Mouse (Mus musculus) forebrain, embryonic 15.5 days (tissue): ENCODE data around the gene Fbxw9. TPM values are rescaled to one million over a fixed set of nuclear protein-coding genes. Genes with fewer than 3 reads are reported as not detected.

Experiments used
- ATAC-seq: fragments of 200-750 bp; cut with Nextera tagmentation; replicated peaks from 2 replicates; pipeline ENCODE4 v1.8.0; 2017; ENCODE audit warnings: mild to moderate bottlenecking, moderate TSS enrichment, moderate library complexity
- H3K27ac ChIP-seq: fragments of 300-500 bp; sonication (generic); replicated peaks from 2 replicates; pipeline ENCODE4 v1.5.1; 2015; ENCODE audit warnings: mild to moderate bottlenecking, inconsistent platforms
- H3K27me3 ChIP-seq: fragments of 300-500 bp; sonication (generic); 2 replicates; pipeline ENCODE4 v1.6.1; 2015; ENCODE audit warnings: inconsistent platforms
- H3K36me3 ChIP-seq: fragments of 300-500 bp; sonication (generic); 2 replicates; pipeline ENCODE4 v1.6.1; 2015; ENCODE audit warnings: mild to moderate bottlenecking, inconsistent platforms
- H3K4me1 ChIP-seq: fragments of 300-500 bp; sonication (generic); 2 replicates; pipeline ENCODE4 v1.6.1; 2015; ENCODE audit warnings: inconsistent platforms
- H3K4me2 ChIP-seq: fragments of 300-500 bp; sonication (generic); replicated peaks from 2 replicates; pipeline ENCODE4 v1.6.1; 2015; ENCODE audit warnings: mild to moderate bottlenecking, inconsistent platforms
- H3K4me3 ChIP-seq: fragments of 300-500 bp; sonication (generic); 2 replicates; pipeline ENCODE4 v1.5.1; 2015; ENCODE audit warnings: mild to moderate bottlenecking, inconsistent platforms
- H3K9ac ChIP-seq: fragments of 300-500 bp; sonication (generic); replicated peaks from 2 replicates; pipeline ENCODE4 v1.6.1; 2015; ENCODE audit warnings: mild to moderate bottlenecking, inconsistent platforms
- H3K9me3 ChIP-seq: fragments of 300-500 bp; sonication (generic); 2 replicates; pipeline ENCODE4 v1.6.1; 2016; ENCODE audit warnings: inconsistent platforms
- WGBS: fragments of 180-500 bp; shearing (Covaris S2); methylation state at CpG from one replicate; pipeline ENCODE4 v1.1.7; 2015; ENCODE audit warnings: mixed read lengths; 5-methylcytosine and 5-hydroxymethylcytosine counted together
- polyA plus RNA-seq: library from polyadenylated mRNA; unstranded; fragments of >200 nt; fragmentation: Nextera tagmentation; extraction: Ambion mirVana; gene quantifications from 2 replicates; pipeline ENCODE4 v1.2.1, GENCODE M21; 2015

Fbxw9 gene
- polyA plus RNA-seq, 1 experiment from 2014 or later = 67.1 TPM

GRCm38 (mm10) chr8:85027922-85028321 is 31.9 kb upstream of the Fbxw9 start:
- Histone ChIP-seq H3K27ac (peak overlapping the region; percentile 84; the same call in 1 of the 2 replicates), H3K4me1 (peaks cover 44% of the 10 kb centered on the region), H3K27me3 (no peaks in the 10 kb centered on the region), H3K4me3 (peak overlapping the region; percentile 92), H3K9ac (peak overlapping the region; percentile 99), H3K4me2 (peak overlapping the region; percentile 71), H3K36me3 (peaks cover 42% of the 10 kb centered on the region), H3K9me3 (no peaks in the 10 kb centered on the region)
- ATAC-seq = no peak
- 24% methylated on average over 2 of the region's 2 CpGs for WGBS

- WGBS = 90% methylated on average over 14 of the region's 14 CpGs
- Histone ChIP-seq H3K4me3 (no peak overlapping the region), H3K27me3 (no peaks in the 10 kb centered on the region), H3K9ac (no peak overlapping the region), H3K27ac (no peak overlapping the region), H3K9me3 (no peaks in the 10 kb centered on the region), H3K36me3 (peaks cover 39% of the 10 kb centered on the region), H3K4me1 (peaks cover 32% of the 10 kb centered on the region), H3K4me2 (no peak overlapping the region)
- ATAC-seq = no peak
These were observed 30.6 kb upstream of the Fbxw9 start for GRCm38 (mm10) chr8:85029271-85029670.

DNA sequence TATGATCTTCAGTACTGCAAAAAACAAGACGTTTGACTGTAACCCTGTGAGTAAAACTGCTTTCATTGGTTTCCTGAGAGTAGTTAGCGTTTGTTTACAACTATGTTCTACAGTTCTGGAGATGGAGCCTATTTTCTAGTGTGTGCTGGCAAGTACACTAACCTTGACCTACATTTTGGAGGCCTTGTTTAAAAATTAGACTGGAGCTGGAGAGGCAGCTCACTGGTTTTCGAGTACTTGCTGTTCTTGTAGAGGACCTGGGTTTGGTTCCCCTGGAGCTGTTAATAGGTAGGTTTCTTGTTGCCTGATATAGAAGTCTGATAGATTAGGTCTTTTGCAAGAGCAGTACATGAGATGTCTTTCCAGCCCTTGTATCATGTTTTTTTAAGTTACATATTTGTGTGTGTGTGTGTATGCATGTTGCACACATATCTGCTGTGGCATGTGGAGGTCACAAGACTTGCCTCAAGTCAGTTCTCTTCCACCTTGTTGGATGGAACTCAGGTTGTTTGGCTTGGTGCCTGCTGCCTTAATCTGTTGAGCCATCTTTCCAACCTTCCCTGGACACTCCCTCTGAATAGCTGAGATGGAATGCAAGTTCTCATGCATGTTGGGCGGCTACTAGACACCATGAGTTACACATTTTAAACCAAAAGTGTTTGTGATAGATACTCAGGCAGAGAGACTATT is 27.1 kb upstream of the Fbxw9 start:
- no peak overlapping the region for H3K4me2 ChIP-seq
- H3K36me3 ChIP-seq = peaks cover 39% of the 10 kb centered on the region
- no peak overlapping the region for H3K4me3 ChIP-seq
- peaks cover 32% of the 10 kb centered on the region for H3K4me1 ChIP-seq
- no peak for ATAC-seq
- no peak overlapping the region for H3K27ac ChIP-seq
- WGBS = 91% methylated on average over 4 of the region's 4 CpGs
- H3K9ac ChIP-seq = no peak overlapping the region
- H3K27me3 ChIP-seq = no peaks in the 10 kb centered on the region
- H3K9me3 ChIP-seq = no peaks in the 10 kb centered on the region

GRCm38 (mm10) chr8:85033867-85034266 is 26.0 kb upstream of the Fbxw9 start:
- Histone ChIP-seq H3K9ac (no peak overlapping the region), H3K4me1 (peaks cover 30% of the 10 kb centered on the region), H3K4me3 (no peak overlapping the region), H3K9me3 (no peaks in the 10 kb centered on the region), H3K36me3 (peaks cover 39% of the 10 kb centered on the region), H3K4me2 (no peak overlapping the region), H3K27me3 (no peaks in the 10 kb centered on the region), H3K27ac (no peak overlapping the region)
- no peak for ATAC-seq
- 74% methylated on average over 1 of the region's 1 CpGs for WGBS

- H3K9me3 ChIP-seq = no peaks in the 10 kb centered on the region
- H3K36me3 ChIP-seq = peaks cover 37% of the 10 kb centered on the region
- no peak for ATAC-seq
- H3K27me3 ChIP-seq = no peaks in the 10 kb centered on the region
- 4% methylated on average over 13 of the region's 13 CpGs for WGBS
- peaks cover 30% of the 10 kb centered on the region for H3K4me1 ChIP-seq
- H3K4me2 ChIP-seq = peak overlapping the region; percentile 93
- no peak overlapping the region for H3K27ac ChIP-seq
- no peak overlapping the region for H3K9ac ChIP-seq
- peak overlapping the region; percentile 88 for H3K4me3 ChIP-seq
These were observed 25.1 kb upstream of the Fbxw9 start for GRCm38 (mm10) chr8:85034764-85035163.

DNA sequence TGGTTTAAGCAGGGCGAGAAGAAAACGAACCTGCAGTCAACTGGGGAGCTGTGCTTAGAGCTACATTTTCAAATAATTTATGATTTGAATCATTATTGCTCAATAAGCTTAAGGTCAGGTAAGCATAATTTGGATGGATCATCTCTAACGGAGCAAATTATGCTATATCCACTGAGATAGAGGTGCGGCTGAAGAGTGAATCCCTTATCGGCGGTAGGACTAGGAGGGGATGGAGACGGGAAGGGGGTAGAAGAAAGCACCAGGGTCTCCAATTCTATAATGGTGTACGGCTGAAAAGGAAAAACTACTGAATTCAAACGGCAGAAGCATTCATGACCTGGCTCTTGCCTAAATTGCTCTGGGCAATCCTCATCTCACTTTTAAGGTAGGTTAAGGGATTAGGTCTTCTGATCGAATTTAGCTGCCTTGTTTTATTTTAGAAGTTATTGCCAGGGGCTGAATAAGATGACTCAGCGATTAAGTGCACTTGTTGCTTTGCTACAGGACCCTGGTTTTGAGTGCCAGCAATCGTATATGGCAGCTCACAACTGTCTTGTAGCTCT is 24.6 kb upstream of the Fbxw9 start:
- Histone ChIP-seq H3K4me2 (peak overlapping the region; percentile 93), H3K4me3 (peak overlapping the region; percentile 88), H3K4me1 (peaks cover 30% of the 10 kb centered on the region), H3K27me3 (no peaks in the 10 kb centered on the region), H3K9ac (peak overlapping the region; percentile 69), H3K36me3 (peaks cover 32% of the 10 kb centered on the region), H3K9me3 (no peaks in the 10 kb centered on the region), H3K27ac (peak overlapping the region; percentile 99; the same call in 1 of the 2 replicates)
- WGBS = 6% methylated on average over 12 of the region's 12 CpGs
- ATAC-seq = no peak

DNA sequence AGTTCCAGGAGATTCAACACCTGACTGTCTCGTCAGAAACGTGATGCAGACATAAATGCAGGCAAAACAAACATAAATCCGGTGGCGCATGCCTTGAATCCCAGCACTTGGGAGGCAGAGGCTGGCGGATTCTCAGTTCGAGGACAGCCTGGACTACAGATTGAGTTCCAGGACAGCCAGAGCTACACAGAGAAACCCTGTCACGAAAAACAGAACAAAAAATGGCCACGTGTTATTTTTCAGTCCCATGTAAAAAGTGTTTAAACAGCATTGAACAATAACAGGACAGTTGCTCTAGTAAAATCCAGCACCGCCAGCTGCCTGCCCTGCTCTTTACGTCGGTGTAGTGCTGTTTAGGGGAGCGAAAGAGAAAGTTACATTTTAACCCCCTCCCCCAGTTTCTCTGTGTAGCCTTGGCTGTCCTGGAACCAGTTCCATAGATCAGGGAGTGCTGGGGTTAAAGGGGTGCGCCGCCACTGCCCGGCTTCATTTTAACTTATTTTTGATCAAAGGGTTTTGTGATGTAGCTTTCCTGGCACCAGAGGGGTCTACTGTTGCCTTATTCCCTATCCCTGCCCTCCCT is 24.0 kb upstream of the Fbxw9 start:
- Histone ChIP-seq H3K36me3 (peaks cover 32% of the 10 kb centered on the region), H3K27me3 (no peaks in the 10 kb centered on the region), H3K9ac (peak overlapping the region; percentile 69), H3K4me3 (peak overlapping the region; percentile 88), H3K27ac (peak overlapping the region; percentile 99), H3K9me3 (no peaks in the 10 kb centered on the region), H3K4me2 (peak overlapping the region; percentile 93), H3K4me1 (peaks cover 30% of the 10 kb centered on the region)
- no peak; the same call in 1 of the 2 replicates for ATAC-seq
- under 1% methylated on average over 15 of the region's 15 CpGs for WGBS

DNA sequence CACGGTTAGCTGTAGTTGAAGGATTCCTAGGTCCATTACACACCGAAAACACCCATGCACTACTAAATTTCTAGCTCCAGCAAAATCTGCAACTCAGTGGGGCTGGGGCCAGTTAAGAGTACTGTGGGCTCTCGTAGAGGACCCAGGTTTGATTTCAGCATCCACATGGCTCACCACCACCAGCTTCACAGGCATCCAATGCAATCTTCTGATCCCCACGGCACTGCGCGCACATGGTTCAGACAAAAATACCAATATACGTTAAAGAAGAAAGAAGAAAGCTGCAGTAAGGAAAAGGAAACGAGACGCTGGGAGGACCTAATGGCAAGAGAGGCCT is 23.5 kb upstream of the Fbxw9 start:
- H3K4me1 ChIP-seq = peaks cover 30% of the 10 kb centered on the region
- no peaks in the 10 kb centered on the region for H3K27me3 ChIP-seq
- peak overlapping the region; percentile 99 for H3K27ac ChIP-seq
- peak overlapping the region; percentile 69 for H3K9ac ChIP-seq
- no peaks in the 10 kb centered on the region for H3K9me3 ChIP-seq
- peak overlapping the region; percentile 88 for H3K4me3 ChIP-seq
- peak overlapping the region; percentile 93 for H3K4me2 ChIP-seq
- whole genome bisulfite sequencing = 1% methylated on average over 9 of the region's 9 CpGs
- H3K36me3 ChIP-seq = peaks cover 33% of the 10 kb centered on the region
- peak; percentile 47 for ATAC-seq

GRCm38 (mm10) chr8:85036718-85037365 is 23.0 kb upstream of the Fbxw9 start, which contains the start of gene Tnpo2:
Gene Tnpo2 (plus strand): TSS chr8:85036915.
- H3K4me1 ChIP-seq = peaks cover 30% of the 10 kb centered on the region
- peaks cover 32% of the 10 kb centered on the region for H3K36me3 ChIP-seq
- under 1% methylated on average over 55 of the region's 59 CpGs for WGBS
- peak within 1 kb of the TSS; percentile 93 for H3K4me2 ChIP-seq
- peak within 1 kb of the TSS; percentile 88 for H3K4me3 ChIP-seq
- no peaks in the 10 kb centered on the region for H3K9me3 ChIP-seq
- no peaks in the 10 kb centered on the region for H3K27me3 ChIP-seq
- H3K27ac ChIP-seq = peak within 1 kb of the TSS; percentile 99
- peak; percentile 90 for ATAC-seq
- peak within 1 kb of the TSS; percentile 87 for H3K9ac ChIP-seq

DNA sequence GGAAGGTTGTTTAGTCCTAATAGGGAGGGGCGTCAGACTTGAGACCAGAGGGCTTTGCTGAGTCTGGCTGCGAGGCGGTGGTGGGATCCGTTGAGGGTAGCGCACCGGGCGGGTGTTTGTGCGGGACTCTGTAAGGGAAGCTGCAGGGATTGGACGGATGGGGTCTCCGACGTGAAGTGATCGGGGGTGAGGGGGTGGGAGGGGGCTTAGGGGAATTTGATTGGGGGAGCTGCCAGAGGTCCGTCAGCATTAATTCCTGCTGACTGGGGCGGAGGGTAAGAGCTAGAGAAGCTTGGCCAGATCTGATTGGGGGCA is 22.5 kb upstream of the Fbxw9 start:
- H3K4me2 ChIP-seq = peak overlapping the region; percentile 93
- WGBS = 0% methylated on average over 14 of the region's 14 CpGs
- H3K9me3 ChIP-seq = no peaks in the 10 kb centered on the region
- H3K27ac ChIP-seq = peak overlapping the region; percentile 99
- peak overlapping the region; percentile 88 for H3K4me3 ChIP-seq
- peaks cover 28% of the 10 kb centered on the region for H3K36me3 ChIP-seq
- peak overlapping the region; percentile 87 for H3K9ac ChIP-seq
- no peaks in the 10 kb centered on the region for H3K27me3 ChIP-seq
- ATAC-seq = peak; percentile 65
- peaks cover 30% of the 10 kb centered on the region for H3K4me1 ChIP-seq

- under 1% methylated on average over 57 of the region's 57 CpGs for WGBS
These were observed 21.9 kb upstream of the Fbxw9 start for GRCm38 (mm10) chr8:85037681-85038531.

More at GRCm38 (mm10) chr8:85037681-85038531, 21.9 kb upstream of the Fbxw9 start:
- H3K9me3 ChIP-seq = no peaks in the 10 kb centered on the region
- peaks cover 30% of the 10 kb centered on the region for H3K4me1 ChIP-seq
- H3K27ac ChIP-seq = peak overlapping the region; percentile 99
- ATAC-seq = 0 out of 2 replicates have a peak, but pooled peaks have one; percentile 7
- H3K4me2 ChIP-seq = peak overlapping the region; percentile 93
- H3K9ac ChIP-seq = peak overlapping the region; percentile 87
- peaks cover 24% of the 10 kb centered on the region for H3K36me3 ChIP-seq
- H3K27me3 ChIP-seq = no peaks in the 10 kb centered on the region
- peak overlapping the region; percentile 88 for H3K4me3 ChIP-seq
